Mouse (Mus musculus) adrenal gland, adult 8-10 months (tissue): ENCODE results near the gene Rora. TPM values are rescaled to one million over a fixed set of nuclear protein-coding genes. Genes with fewer than 3 reads are reported as not detected.

Experiments
- DNase-seq: peaks from one replicate; pipeline ENCODE4 v3.0.0; 2022
- total RNA-seq, 4 experiments: library from RNA; stranded (reverse); gene quantifications; 2 replicates each; pipeline ENCODE4 v1.2.4; 2022

Rora gene
- total RNA-seq, 4 experiments from 2014 or later = 72.5 to 179 (median 108) TPM

DNA sequence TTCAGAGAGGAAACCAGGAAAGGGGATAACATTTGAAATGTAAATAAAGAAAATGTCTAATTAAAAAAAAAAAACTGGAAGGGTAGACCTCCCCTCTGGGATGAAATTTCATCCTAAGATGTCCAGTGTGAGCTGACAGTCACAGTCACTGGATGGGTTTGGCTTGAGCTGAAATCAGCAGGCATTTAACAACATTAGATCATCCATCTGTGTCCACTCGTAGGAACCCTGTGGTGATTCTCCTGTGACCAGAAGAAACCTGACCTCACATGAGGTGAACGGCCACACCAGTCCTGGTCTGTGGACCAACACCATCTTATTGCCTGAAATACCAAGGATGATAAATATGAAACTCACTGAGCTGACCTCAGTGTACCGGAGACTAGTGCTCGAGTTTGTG is 106.7 kb downstream of the Rora start:
- DNase-seq = no peak

DNA sequence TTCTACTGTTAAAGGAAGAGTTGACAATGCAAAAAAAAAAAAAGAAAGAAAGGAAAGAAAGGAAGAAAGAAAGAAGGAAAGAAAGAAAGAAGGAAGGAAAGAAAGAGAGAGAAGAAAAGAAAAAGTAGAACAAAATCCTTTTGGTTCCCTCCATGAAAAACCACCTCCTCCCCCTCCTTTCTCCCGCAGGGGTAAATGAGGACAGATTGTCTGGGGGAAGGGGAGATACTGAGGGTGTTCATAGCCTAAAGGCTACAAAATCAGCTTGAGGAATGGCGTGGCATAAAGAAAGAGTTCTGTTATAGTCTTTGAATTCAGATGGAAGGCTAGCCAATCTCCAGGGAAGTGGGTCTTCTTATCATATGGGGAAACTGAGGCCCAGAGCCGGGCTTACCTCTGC is 107.3 kb downstream of the Rora start:
- no peak for DNase-seq

DNA sequence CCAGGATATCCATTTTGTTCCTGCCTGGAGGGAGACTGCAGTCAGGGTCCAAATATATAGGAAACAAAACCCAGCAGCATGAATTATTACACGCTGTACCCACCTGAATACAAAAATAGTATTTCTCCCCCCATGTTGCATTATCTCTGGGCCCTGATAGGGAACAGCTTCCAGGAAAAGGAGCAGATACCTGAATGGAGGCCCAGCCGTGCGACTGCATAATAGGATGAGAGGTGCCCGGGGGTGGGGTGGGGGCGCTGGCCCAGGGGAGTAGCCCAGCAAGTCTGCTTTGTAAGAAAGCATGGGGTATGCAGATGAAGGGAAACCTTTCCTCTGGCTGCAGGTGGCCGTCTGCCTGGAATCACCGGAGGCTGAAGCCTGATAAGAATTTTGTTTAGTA is 108.1 kb downstream of the Rora start:
- DNase-seq = no peak

DNA sequence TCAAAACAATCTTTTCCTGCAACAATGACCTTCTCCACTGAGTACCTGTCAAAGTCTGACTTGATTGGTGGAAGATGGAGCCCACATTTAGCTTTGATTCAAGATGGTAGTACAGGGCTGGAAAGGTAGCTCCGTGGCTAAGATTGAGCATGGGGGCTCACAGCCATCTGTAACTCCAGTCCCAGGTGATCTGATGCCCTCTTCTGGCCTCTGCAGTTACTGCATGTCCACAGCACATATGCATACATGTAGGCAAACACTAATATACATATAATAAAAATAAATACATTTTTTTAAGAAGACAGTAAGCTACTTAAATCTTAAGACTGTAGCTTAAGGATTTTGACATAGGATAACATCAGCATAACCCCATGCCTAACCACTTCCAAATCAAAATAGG is 112.0 kb downstream of the Rora start:
- DNase-seq = no peak

DNA sequence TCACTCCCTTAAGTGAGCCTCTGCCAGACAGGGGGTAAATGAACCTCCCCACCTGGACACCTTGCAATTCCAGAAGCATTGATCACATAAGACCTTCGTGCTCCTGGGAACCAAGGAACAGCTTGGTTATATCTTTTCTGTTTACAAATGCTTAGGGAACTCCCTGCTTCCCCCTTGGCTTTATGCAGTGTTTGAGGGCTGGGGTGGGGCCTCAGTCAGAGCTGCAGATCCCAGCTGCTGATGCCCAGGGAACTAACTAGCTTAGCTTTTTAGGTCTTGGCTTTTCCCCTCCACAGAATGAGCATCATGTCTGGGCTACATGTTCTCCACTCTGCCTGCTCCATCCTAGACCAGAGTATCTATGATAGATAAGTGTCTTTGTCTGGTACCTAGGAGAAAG is 116.1 kb downstream of the Rora start:
- no peak for DNase-seq

DNA sequence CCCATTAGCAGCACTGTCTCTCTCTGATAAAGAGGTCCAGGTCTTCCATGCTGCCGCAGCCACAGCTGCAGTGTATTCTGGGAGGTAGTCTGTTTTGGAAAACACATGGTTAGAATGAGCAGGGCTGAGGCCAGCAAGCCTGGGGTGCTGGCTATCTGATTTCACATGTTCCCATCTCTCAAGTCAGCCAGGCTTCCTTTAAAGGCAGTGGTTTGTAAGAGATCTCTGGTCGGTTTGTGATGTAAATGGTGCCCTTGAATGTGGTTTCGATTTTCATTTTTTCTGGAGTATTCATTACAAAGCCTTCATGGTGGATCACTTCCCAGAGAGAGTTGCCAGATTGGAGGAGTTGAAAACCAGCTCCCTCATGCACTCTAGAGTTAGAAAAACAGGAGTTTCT is 117.8 kb downstream of the Rora start:
- no peak for DNase-seq

DNA sequence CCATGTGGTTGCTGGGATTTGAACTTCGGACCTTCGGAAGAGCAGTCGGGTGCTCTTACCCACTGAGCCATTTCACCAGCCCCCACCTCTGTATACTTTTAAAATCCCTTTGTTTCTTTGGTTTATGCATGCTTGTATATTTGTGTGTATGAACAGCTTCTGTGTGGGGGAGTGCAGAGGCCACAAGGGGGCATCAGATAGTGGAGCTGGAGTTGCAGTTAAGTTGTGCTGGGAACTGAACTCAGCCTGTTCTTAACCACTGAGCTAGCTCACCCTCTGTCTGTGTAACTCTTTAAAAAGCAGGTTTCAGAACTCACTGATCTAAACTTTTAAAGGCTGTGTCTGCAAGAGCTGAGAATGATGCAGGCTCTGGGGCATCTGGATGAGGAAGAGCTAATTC is 120.2 kb downstream of the Rora start:
- no peak for DNase-seq

DNA sequence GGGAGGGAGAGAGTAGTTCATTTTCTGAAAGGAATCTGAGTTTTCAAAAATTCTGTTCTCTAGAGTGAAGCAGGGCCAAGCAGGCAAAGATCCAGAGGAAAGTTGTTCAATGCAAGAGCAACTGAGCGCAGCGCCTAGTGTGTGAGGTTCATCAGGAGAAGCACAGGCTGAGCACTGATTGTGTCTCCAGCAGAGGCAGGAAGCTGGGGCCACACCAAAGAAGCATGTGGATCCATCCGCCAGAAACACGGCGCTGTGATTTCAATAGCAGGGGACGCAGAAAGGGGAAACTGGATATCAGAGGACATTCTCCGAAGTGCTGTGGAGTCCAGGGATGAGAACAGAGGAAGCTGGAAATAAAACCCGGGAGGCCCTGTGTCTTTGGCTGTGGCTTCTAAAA is 128.4 kb downstream of the Rora start:
- no peak for DNase-seq

DNA sequence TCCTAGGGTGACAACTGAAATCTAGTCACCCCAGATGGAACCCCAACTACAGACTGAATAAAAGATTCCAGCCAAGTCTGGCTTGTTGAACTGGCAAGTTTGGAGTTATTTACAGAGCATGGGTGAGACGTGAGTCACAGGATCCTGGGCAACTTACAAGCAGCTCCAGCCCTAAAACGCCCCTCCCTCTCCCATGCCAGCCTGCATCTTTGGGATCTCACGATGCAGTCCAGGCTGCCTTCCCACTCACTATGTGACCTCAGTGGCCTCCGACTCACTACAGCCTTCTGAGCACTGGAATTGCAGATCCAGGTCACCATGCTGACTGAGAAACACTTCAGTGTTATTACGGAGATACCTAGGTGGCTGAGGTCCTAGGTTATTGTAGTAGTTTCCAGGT is 129.0 kb downstream of the Rora start:
- DNase-seq = no peak

DNA sequence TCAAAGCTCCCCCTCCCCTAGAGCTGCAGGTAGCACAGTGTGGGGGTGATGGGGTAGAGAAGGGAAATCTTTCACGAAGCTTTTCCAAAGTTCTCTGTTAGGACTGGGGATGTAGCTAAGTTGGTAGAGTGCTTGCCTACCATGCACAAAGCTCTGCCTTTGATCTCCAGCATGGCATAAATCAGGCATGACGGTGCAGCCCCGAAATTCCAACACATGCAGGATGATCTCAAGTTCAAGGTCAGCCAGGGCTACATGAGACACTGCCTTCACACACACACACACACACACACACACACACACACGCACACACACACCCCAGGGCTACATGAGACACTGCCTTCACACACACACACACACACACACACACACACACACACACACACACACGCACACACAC is 129.7 kb downstream of the Rora start:
- DNase-seq = no peak

DNA sequence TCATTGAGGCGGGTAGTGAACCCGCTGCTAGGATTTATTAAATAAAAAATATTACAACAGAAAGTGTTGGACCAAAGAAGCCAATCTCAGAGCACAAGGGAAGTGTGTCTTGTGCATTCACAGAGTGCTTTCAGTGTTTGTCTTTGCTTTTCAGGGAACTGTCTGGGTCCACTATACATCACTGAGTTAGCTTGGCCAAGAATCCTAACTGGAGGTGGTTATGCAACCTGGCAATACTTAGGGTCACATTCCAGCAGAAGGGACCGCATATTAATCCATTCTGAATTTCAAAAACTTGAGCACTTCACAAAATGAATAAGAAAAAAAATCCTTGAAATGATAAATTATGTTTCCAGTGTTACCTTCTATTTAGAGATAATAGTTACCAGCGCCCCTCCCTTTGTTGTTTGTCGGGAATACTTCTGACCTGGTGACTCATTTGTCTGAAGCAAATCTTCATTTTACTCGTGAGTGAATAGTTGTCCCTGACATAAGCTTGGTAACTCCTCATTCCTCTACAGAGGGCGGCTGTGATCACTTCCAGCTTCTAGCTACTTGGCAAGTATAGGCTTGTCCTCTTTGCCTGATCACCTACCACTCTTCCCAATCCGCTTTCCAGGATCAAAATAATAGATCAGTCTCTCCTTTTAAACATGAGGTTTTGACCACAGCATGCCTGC is 133.2 kb downstream of the Rora start:
- peak; percentile 70 for DNase-seq

DNA sequence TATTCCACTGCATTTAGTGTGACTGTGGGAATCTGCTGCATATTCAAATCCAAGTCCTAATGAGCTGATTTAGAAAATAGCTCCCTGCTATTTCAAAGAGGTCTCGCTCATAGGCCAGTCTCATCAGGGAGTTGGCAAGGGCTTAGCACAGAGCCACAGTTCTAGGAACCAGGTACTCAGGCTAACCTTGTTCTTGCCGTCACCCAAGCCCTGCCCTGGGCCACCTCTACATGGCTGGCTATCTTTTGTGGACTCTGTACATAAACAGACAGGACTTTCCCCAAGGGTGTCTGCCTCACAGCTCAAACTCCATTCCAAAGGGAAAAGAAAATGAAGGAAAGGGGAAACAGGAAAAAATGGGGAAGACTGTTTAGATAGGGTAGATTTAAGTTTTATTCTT is 134.1 kb downstream of the Rora start:
- DNase-seq = no peak

DNA sequence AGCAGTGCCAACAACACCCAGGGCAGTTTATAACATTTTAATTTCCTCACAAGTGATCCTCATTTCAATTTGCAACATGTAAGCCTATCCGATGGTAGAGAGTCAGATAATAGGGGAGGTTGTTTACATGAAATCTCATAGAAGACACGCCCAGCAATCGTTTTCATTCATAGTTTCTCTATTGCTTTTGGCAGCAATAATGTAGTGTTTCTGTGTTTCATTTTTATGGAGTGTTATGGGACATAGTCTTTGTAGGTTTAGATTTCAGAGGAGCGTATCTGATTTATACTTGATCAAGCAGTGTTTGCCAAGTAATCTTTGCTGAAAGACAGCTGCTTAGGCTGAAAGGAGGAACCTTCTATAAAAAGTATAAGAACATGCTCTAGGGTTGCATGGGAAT is 137.3 kb downstream of the Rora start:
- DNase-seq = no peak

DNA sequence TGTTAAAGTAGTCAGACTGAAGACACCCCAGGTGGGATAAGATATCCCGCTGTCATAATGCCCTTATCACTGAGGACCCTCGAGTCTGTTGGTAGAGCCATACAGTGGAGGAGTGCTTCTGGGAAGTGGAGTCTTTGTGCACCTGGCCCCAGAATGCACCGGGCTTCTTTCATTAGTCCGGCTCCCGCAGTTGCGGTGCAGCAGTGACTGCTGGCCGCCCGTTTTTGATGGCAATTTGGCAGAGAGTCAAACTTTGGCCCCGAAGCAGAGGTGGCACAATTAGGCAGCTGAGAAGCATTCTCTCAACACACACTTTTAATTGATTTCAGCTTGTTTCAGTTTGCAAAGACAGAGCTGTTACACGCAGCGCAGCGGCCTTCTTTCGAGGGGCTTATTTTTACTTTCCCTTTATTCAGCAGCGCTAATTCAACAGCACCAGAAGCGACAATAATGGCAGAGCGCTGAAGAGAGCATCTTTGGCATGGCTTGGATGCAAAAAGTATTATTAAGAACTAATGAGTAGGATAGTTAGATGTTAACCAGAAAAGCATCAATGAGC is 138.5 kb downstream of the Rora start:
- DNase-seq = no peak

DNA sequence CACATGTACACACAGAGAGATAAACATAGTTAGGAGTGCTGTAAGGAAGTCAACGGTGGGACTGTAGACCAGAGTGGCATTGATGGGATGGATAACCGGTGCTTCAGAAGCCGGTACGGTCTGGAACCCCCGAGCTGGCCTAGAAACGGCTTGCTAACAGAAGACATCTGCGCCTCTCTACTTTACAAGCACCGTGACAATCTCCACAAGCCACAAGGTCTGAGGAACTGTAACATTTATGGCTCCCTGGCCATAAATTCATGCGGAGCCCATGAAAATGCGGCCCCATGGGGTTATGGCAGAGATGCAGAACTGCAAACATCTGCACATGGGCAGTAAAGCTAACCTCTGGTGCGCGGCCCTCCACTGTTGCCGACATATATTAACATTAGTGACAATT is 141.7 kb downstream of the Rora start:
- no peak for DNase-seq

DNA sequence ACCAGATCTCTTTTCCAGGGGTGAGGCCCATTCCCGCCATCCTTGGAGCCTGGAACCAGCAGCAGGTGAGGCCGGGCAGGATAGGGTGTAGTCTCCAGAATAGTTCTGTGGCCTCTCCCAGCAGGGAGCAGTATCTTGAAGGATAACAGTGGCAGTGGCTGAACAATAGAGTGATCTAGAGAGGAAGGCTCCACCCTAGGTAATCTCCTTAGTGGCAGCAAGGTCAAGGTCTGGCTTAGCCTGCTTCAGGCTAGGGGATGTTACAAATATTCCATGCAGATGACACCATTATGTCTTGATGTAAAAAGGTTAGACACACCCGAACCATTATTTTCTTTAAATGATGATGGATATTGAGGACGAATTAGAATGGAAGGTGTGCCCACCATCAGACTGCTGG is 144.6 kb downstream of the Rora start:
- no peak for DNase-seq

DNA sequence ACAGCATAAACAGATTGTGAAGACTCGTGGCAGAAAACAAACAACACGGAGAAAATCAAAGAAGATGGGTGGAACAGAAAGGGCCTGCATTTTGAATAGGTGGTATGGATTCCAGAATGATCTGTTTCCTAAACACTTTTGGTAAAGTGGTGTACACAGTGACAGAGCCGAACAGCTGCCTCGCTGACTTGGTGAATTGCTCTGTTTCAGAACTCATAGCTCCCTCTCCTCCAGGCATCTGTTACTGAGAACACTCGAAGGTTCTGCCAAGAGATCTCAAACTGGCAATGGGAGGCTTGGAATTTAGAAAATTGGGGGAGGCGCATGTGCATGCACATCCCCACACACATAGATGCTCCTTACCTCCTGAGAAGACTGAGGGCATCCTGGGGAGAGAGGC is 145.5 kb downstream of the Rora start:
- no peak for DNase-seq

DNA sequence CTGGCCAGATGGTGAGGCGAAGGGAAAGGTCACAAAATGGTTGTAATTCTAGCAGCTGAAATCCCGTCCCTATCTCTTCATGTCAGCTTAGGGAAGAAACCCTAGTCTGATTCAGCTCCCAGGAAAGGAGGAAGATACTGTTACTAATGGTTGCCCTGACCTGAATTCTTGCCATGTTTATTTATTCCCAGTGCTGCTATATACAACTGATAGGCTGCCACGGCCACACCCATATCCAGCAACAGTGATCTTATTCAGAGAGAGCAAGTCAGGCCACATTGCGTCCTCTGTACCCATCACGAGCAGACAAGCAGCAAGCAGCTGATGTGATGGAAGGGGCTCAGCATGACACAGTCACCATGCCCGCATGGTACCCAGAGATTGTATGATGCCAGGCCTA is 150.6 kb downstream of the Rora start:
- no peak for DNase-seq

DNA sequence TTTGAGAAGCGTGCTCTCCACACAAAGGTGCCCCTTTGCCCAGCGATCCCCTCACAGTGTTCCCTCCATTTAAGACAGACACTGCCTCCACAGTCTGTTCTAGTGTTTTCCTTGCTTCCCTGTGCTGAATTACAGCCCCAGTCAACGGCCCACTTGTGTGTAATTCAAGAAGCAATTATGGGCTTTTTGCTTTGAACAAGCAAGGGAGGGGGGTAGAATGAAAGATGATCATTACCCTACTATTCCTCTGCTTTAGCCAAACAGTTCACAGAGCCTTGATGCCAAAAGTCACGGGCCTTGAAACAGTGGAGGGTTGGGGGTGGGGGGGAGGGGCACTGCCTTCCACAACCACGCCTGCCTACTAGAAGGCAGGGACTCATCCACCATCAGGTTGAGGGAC is 152.2 kb downstream of the Rora start:
- no peak for DNase-seq

DNA sequence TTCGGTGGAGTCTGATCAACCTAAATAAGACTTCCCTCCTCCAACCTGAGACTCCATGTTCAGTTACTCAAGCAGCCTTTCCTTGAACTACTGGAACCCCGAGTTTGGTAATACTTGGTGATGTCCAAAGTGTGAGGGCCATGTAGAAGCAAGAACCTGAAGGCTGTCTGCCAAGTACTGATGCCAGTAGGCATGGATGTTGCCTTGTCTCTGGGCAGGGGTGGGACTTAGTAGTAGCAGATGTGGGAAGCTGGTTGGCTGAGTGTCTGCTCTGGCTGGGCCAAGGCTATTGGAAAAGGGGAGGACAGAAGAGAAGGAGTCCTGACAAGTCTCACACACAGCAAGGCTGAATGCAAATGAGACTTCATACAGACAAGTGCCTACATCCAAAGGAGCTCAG is 154.1 kb downstream of the Rora start:
- DNase-seq = peak; percentile 79

DNA sequence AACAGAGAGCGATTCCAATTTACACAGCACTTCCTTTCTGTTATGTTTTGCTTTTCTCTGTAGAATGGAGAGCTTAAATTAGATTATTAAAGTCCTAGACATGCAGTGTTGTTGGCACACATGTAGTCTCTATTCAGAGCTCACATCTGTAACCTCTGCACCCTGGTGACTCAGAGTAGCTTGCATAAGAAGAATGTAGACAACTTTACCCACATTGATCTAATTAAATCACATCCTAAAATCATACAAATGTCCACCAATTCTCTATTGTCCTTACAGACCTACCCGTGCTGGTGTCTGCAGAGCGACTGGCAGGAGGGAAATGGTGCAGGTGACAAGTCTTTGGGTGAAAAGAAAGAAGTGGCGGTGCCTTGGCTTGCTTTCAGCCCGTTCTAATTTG is 155.9 kb downstream of the Rora start:
- no peak for DNase-seq

DNA sequence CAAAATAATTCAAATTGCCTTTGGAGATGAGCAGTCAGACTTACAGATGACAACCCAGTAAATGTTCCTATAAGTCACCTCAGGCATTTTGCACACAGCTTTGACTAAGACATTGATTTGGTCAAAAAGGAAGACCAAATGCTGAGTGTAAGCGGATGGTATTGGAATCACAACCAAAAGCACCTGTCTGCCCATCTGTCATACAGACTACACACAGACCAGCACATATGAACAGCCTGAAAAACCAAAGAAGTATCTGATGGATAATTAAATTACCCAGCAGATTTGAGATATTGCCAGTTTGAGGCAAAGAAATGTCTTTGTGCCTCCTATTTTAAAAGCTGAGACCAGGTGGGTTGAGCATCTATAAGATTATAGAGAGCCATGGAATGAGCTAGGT is 161.1 kb downstream of the Rora start:
- no peak for DNase-seq

DNA sequence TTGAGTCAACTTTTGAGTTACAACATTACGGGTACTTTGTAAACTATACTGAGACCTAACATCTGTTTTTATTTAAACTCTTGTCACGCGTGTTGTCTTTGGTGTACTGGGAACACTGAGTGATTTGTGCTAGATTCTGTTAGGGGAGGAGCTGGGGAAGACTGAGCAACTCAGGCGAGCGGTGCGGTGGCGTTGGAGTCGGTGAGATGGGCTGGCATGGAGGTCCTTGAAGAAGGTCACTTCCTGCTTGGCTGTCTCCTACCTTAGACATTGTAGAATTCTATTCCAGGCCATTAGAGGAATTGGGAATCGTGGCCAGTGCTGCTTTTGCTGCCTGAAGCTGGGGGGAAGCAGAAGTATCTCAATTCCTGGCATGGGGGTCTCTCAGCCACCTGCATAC is 162.3 kb downstream of the Rora start:
- no peak for DNase-seq

DNA sequence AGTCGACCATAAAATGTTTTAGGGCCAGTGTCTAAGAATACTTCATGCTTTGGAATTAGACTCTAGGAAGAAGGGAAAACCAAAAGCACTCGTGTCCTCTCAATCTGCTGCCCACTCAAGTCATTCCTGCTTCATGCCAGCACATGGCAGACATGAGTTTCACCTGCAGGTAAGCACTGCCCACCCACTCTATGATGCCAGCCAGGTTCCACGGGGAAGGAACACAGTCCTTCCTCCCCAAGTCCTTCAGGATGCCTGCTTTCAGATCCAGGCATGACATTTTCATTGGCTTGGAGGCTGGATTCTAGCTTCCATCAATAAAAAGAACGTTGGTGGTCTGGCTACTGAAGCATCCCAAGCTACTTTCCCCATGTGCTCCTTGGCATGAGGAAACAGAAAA is 166.4 kb downstream of the Rora start:
- DNase-seq = no peak

DNA sequence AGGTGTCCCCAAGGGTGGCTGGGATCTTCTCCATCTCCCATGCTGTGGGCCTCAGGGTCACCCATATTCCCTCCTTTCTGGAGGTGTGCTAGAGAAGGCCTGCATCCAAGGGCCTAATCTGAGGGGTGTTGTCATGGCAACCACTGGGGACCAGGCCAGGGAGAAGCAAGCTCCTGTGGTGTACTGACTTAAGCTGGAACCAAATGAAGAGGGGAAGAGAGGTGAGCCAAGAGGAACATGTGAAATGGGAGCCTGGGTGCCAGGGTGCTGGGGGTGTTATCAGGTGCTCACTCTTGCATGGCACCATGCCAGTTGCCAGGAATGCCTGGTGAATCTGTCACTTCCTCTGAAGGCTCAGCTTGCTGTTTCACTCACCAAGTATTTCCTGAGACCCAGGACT is 166.9 kb downstream of the Rora start:
- no peak for DNase-seq
